Mouse (Mus musculus) gastrocnemius, adult 2 months (tissue): ENCODE results near the gene Plekha7. TPM values are rescaled to one million over a fixed set of nuclear protein-coding genes. Genes with fewer than 3 reads are reported as not detected.
A peak's percentile ranks its signal among the peaks of the same experiment; 100 is the strongest.

Source experiments
- DNase-seq: peaks from one replicate; pipeline ENCODE4 v3.0.0; 2022
- H3K27ac ChIP-seq: fragments of 200-600 bp; 2 replicates; pipeline ENCODE4 v1.8.1; 2022; ENCODE audit warnings: mild to moderate bottlenecking
- H3K4me3 ChIP-seq: fragments of 200-600 bp; 2 replicates; pipeline ENCODE4 v1.8.1; 2022; ENCODE audit warnings: mild to moderate bottlenecking, moderate library complexity
- CTCF ChIP-seq: fragments of 200-600 bp; IDR thresholded peaks from 2 replicates; pipeline ENCODE4 v1.8.1; 2022; ENCODE audit warnings: antibody characterized with exemption, mild to moderate bottlenecking, moderate library complexity
- intact Hi-C: fragments of 180-260 bp; cut with DNase I; formaldehyde crosslinking; loops from one replicate; pipeline ENCODE4 v1.15.1; 2025
- total RNA-seq, 2 experiments: library from RNA; stranded (reverse); gene quantifications; 2 replicates each; pipeline ENCODE4 v1.2.3; 2021

Plekha7 gene
- total RNA-seq, 2 experiments from 2014 or later: 1.0 to 1.4 TPM

DNA sequence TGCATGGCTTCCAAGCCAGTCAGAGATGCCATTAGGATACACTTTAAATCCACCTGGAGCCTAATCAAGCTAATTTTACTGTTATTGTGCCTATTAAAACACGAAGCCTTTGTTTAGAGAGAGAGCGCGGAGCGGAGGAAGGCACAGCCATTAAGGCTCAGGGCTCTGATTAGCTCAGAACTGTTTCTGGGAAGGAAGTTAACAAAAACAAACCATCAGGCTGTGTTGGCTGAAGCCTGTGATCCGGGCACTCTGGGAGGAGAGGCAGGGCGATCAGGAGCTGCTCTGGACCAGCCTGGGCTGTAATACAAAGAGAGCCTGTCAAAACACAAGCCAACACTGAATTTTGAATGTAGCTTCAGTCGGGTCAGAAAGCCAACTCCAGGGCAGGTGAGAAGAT, 66.6 kb downstream of the Plekha7 start:
- intact Hi-C loops: no loop called here
- Histone ChIP-seq H3K4me3 (no peak overlapping the region), H3K27ac (peak overlapping the region; percentile 53)
- TF ChIP-seq CTCF: no peak
- no peak for DNase-seq

DNA sequence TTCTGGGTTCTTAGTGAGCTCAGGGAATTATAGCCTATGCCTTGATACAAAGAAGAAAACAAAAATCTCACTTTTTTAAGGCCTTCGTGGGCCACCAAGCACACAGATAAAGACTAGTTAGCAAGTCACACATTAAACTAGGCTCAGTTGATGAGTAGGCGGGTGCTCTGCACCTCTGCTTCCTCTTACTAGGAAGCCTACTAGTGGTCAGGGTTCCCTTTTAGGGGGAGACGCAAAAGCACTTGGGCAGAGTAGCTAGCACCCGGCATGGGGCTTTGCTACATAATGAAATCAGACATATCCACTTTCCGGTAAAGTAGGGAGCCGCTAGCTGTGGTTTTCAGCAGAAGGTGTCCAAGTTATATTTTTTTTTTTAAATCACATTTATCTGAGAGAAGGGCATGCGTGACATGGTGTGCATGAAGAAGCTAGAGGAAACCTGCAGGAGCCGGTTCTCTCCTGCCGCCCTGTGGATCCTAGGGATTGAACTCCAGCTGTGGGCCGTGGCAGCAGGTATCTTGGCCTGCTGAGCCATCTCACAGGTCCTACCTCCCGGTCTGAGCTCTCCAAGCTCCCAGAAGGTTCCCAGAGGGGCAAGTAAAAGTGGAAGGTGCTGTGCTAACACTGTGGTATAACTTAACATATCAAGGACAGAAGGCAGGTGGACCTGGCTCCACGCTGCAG, 67.2 kb downstream of the Plekha7 start:
- Histone ChIP-seq H3K4me3 (no peak overlapping the region), H3K27ac (peak overlapping the region; percentile 53)
- DNase-seq: no peak
- intact Hi-C loops: no loop called here
- TF ChIP-seq CTCF: no peak

DNA sequence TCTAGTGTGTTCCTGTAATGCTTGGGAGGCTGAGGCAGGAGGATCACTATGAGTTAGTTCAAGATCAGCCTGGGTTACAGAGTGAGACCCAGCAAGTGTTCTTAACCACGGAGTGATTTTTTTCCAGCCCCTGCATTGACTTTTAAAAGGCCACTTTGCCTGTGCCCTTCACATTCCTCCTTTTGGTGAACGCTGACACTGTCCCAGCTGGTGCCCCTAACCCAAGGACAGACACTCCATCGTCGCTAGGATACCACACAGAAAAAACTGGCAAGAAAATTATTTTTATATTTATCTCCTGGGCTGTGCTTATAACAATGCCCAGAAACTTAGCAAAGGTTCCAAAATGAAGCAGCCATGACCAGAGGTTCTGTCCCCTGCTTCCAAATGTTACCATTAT, 67.8 kb downstream of the Plekha7 start:
- no peak for TF ChIP-seq CTCF
- no peak overlapping the region for H3K4me3 ChIP-seq
- DNase-seq: no peak
- no peak overlapping the region for H3K27ac ChIP-seq
- intact Hi-C loops: no loop called here

DNA sequence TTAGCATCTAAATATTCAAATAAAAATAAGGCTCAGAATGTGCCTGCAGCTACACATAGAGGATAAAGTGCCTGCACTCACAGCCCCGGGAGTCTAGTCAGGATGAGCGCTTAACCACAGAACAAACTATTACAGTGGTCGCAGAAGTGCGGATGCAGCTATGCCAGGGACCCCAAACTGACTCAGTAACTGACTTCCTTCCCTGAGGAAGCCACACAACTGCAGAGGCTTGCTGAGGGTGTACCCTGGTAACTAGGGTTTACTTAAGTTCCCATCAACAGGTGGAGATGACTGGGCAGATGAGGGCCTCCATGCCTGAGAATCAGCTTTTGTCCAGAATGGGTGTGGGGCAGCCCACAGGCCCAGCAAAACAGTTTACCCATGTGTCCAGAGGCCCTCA, 69.9 kb downstream of the Plekha7 start:
- no peak for TF ChIP-seq CTCF
- Histone ChIP-seq H3K4me3 (no peak overlapping the region), H3K27ac (no peak overlapping the region)
- intact Hi-C loops: no loop called here
- no peak for DNase-seq

DNA sequence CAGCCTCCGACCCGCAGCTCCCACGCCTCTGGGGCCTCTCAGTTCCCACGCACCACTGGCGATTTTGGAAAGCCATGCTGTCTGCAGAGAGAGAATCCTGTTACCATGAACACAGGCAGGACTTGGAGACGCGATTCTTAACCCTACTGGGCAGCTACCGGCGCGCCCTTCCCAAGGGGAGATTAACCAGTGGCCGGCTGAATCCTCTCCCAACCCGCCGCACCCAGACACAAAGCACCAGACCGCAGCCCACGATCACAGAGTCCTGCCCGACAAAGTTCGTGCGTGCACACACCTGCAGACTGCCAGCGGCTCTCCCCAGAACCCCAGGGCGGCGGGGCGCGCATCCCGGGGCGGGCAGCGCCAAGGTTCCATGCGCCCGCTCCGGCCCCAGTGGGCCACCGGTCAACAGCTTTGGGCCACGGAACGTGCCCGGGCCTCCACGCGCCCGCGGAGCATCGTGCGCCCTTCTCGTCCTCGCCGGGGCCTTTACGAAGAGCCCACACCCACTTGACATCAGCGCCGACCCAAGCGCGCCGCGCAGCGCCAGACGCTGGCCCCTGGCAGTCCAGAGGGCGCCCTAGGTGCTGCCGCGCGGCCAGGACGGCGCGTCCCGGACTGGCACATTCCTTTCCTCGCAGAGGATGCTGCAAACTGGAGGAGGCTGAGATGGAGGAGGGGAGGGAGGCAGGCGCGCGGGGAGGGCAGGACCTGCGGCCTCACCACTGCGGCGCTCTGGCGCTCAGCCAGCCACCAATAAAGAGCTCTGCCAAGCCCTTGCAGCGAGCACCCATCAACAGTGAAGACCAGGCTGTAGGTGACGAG, 70.8 kb downstream of the Plekha7 start:
- H3K27ac ChIP-seq: peak overlapping the region; percentile 35
- peak overlapping the region; percentile 66 for H3K4me3 ChIP-seq
- intact Hi-C loops: no loop called here
- no peak for TF ChIP-seq CTCF
- peak; percentile 30 for DNase-seq

DNA sequence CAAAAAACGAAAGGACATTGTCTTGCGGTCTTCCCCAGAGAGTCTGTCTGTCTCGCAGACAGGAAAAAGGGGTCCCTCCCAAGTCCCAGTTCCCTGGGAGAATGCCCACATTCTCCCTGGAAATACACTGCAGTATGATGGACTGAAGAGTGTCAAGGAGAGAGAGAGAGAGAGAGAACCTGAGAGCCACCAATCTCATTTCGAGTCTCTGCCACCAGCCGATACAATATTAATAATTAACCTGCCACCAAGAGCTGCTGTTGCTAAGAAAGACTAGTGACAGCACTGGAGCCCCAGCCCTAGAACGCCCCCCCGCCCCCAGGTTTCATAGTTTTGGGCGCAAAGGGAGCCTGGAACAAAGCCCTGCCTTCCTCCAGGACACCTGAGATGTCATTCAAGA, 71.6 kb downstream of the Plekha7 start:
- intact Hi-C loops: no loop called here
- DNase-seq: no peak
- Histone ChIP-seq H3K27ac (no peak overlapping the region), H3K4me3 (peak overlapping the region; percentile 66)
- TF ChIP-seq CTCF: no peak

DNA sequence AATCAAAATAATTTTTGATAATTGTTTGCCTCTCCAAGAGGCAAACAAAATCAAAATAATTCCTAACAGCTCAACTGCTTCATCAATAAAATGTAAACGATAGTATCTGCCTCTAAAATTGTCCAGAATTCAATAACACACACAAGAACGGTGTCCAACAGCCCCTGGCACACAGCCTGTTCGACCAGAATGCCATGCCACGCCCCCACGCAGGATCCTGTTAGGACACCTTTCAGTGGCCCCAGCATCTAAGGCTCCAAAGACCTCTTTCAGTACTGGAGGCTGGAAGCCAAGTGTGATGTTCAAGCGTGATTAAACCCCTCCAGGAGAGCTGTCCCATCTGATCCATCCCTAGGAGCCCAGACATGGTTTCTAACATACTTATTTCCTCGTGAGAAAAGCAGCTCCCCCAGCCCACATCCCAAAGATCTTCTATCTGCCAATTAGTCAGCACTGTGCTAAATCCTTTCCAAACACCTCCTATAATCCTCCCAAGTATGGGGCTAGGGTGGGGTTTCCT, 73.8 kb downstream of the Plekha7 start:
- no peak for DNase-seq
- intact Hi-C loops: no loop called here
- no peak for TF ChIP-seq CTCF
- Histone ChIP-seq H3K4me3 (no peak overlapping the region), H3K27ac (no peak overlapping the region)

DNA sequence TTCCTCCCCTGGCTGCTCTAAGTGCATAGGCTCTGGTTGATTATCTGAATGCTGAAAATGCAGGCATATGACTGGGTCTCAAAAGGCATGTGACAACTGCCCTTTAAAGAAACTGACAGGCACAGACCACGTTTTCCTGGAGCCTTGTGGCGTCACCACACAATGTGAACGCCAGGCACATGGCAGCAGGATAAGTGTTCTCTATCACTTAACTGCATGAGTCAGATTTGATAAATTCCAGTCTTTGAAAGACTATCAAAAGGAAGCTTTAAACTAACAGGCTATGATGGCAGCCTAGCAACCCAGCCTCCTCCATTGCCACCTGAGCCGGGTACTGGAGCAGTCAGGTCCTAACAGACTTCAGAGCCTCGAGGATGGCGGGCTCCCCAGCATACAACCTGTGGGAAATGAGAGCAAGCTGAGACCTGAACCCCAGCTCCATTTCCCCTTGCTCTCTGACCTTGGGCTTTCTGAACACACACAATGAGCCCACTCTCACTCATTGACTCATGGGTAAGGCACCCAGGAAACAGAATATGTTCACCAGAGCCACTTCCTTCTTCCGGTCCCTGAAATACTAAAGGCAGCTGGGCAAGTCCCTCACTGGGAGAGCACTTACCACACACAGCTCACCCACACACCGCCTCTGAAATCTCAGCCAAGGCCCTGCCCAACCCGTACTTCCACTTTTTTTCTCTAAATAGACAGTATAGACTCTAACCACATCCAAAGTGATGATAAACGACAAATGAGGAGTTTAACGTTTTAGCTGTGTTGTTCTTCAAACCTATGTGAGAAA, 77.2 kb downstream of the Plekha7 start:
- intact Hi-C loops: no loop called here
- TF ChIP-seq CTCF: no peak
- Histone ChIP-seq H3K4me3 (no peak overlapping the region), H3K27ac (no peak overlapping the region)
- DNase-seq: no peak

DNA sequence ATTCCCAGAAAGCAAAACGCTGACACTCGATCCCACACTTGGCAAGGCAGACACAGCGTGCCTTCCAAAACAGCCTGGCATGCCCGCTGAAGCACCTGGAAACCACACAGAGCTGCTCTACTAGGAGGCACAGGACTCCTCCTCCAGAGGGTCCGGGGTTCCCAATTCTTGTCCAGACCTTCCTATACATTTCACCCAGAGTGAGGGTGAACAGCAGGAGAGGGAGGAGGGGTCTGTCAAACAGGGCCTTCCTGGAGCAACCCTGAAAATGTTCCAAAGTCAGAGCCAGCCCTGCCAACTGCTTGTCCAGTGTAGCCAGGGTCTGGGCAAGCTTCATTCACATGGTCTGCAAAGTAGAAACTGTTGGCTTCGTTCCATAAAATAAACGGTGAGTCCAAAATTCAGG, 81.3 kb downstream of the Plekha7 start:
- intact Hi-C loops: no loop called here
- DNase-seq: peak; percentile 71
- Histone ChIP-seq H3K27ac (no peak overlapping the region), H3K4me3 (no peak overlapping the region)
- TF ChIP-seq CTCF: no peak

DNA sequence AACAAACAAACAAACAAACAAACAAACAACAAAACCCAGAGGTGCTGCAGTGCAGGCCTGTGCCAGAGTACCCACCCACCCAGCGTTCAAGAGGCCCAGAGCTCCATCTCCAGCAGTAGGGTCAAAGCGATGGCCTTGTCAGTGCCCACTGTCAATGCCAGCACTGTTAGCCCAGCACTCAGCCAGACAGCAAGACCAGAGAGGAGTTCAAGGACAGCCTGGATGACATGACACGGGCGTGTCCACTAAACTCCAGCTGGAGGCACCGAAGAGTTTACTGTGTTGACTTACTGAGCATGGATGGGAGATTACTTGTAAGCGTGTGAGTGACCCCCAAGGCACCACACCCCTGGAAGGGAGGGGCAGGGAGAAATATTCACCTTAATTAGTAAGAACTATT, 81.9 kb downstream of the Plekha7 start:
- DNase-seq: no peak
- Histone ChIP-seq H3K27ac (no peak overlapping the region), H3K4me3 (no peak overlapping the region)
- TF ChIP-seq CTCF: no peak
- intact Hi-C loops: no loop called here

DNA sequence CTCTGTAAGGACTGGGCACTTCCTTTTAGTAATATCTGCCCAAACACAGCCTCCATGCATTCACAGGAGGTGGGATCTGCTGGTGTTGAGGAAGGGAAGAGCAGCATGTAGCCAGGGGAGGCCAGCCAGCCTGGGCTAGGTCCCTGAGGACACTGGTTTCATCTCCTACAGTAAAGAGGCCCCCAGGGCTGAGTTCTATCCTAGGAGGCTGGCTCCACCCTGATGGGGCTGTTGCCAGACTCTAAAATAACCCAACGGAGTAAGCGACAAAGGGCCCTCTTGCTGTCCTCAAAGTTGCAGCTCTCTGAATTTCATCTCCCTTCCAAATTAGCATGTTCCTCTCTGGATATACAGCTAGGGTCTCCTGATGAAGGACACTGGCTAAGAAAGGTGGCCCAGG, 83.6 kb downstream of the Plekha7 start:
- no peak for DNase-seq
- Histone ChIP-seq H3K4me3 (no peak overlapping the region), H3K27ac (no peak overlapping the region)
- intact Hi-C loops: no loop called here
- no peak for TF ChIP-seq CTCF

DNA sequence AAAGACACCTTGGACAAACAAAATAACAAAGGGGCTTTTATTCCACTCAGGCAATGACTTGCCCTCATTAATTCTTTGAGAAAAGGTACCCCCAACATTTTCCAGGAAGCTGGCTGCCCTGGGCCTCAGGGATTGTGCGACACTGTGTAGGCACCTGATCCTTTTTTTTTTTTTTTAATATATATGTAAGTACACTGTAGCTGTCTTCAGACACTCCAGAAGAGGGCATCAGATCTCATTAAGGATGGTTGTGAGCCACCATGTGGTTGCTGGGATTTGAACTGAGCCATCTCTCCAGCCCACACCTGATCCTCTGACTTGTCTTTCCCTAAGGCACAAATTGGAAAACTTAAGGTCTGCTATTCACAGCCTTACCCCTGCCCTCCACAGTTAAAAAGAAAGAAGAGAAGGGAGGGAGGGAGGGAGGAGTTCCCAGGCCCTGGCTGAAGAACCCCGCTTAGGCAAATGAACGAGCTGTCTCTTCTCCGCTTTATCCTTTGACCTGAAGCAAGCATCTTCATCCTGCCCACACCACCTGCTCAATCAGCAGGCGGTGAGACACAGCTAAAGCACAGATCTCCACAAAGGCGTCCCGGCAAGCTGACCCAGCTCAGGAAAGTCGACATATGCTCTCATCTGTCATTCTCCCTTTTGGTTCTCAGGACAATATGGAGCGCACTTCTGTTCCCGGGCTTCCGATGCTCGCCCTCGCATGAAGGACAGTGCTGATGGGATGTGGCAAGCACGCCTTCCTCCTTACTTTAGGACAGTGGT, 85.0 kb downstream of the Plekha7 start:
- TF ChIP-seq CTCF: no peak
- DNase-seq: no peak
- H3K4me3 ChIP-seq: no peak overlapping the region
- intact Hi-C loops: no loop called here
- H3K27ac ChIP-seq: no peak overlapping the region
